Mouse (Mus musculus) right cerebral cortex, postnatal 4 days (tissue): ENCODE measurements around the gene 4930595M18Rik.

Source experiments
- DNase-seq: peaks from one replicate; pipeline ENCODE4 v3.0.0-alpha.2; 2022

The 4930595M18Rik gene

DNA sequence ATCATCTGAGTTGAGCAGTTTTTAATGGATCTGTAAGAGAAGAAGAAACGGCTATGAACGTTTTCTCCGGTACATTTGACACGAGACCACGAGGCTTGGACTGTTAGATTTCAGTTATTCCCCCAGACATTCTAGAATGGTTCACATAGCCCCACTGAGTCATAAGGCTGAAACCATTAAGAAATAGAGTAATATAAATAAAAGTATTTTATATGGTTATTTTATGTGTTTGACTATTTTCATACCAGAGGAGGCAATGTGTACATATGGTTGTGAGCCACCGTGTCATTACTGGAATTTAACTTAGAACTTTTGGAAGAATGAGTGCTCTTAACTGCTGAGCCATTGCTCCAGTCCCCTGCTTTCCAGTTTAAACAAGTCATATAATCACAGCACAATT, at the start of gene 4930595M18Rik:
4930595M18Rik (minus strand) TSS at position 101 of the 400 bp plus-strand sequence.
- no peak for DNase-seq

DNA sequence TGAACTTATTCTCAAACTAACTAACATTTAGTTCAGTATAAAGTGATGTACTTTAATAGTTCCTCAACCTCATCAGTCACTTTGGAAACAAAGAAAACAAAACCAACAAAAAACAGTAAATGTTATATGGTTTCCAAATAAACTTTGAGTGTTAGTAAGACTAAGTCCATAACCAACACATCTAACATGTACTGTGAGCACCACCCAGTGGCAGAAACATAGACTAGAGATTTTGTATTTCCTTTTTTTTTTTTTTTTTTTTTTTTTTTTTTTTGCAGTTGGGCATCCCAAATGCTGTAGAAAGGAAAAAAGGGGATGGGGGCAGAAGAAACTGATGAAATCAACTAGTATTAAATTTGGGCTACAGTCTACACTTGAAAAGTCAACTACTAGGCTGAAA, 14.6 kb upstream of the 4930595M18Rik start:
- DNase-seq: peak; percentile 5
